Mouse (Mus musculus) lung, postnatal 0 days (tissue): ENCODE data around the gene Atp6v1e1.

Experiments
- CTCF ChIP-seq: IDR thresholded peaks from 2 replicates; pipeline ENCODE4 v1.5.1; 2016; ENCODE audit warnings: antibody characterized with exemption, mild to moderate bottlenecking
- EP300 ChIP-seq: IDR thresholded peaks from 2 replicates; pipeline ENCODE4 v1.6.1; 2016; ENCODE audit warnings: antibody characterized with exemption, mild to moderate bottlenecking, control low read depth

GRCm38 (mm10) chr6:120822937-120823614, 483 bp upstream of the Atp6v1e1 start:
- TF ChIP-seq CTCF = 0 out of 2 replicates have a peak, but pooled peaks have one; percentile 26
- TF ChIP-seq EP300 = no peak
